ENCODE assay signal across 19 mouse cellular contexts in genomic region chr19:46732673-46733072, GRCm38 (mm10). TPM values are rescaled to one million over a fixed set of nuclear protein-coding genes. Genes with fewer than 3 reads are reported as not detected.
DNase-seq lines count a peak whose midpoint lies in the region; ATAC-seq and TF ChIP-seq lines count a peak whose summit lies in the region.
"Not testable (repeated sequence)": the region's sequence is repeated elsewhere in the genome, so short reads cannot be mapped to it uniquely, and the experiment has no call there.
"Had no signal": no experiment of that assay in that cellular context is flagged by ENCODE, and none has a peak within 500 bp of the region (broad histone marks: within the 10 kb centered on the region; RNA-seq: fewer than 3 reads in every experiment).

No protein-coding gene starts in this region.

- H3K9ac ChIP-seq in intestine, postnatal 0 days (ENCODE audit: low read depth, low read length); lung, postnatal 0 days (replicated peaks; ENCODE audit: low read depth); stomach, postnatal 0 days (ENCODE audit: low read length): not testable (repeated sequence)

- peaks cover 15% of the 10 kb centered on the region; the same call in 1 of the 2 replicates for H3K36me3 ChIP-seq in intestine, postnatal 0 days (ENCODE audit: control insufficient read depth, insufficient read depth)
- H3K36me3 ChIP-seq in lung, postnatal 0 days (ENCODE audit: insufficient read depth, low read length); stomach, postnatal 0 days (ENCODE audit: control insufficient read depth, insufficient read depth, low read length): not testable (repeated sequence)

- intact Hi-C loops in gastrocnemius, adult 2 months (cut with DNase I); left cerebral cortex, adult 2 months (cut with DNase I): not testable (repeated sequence)

- peak; percentile 47 for TF ChIP-seq CTCF in gastrocnemius, adult 2 months (IDR thresholded peaks at IDR 0.05)
- peak; percentile 37; the same call in 1 of the 2 replicates for TF ChIP-seq CTCF in intestine, postnatal 0 days (IDR thresholded peaks at IDR 0.05; ENCODE audit: low read depth)
- peak; percentile 39 for TF ChIP-seq CTCF in left cerebral cortex, adult 2 months (IDR thresholded peaks at IDR 0.05)
- TF ChIP-seq CTCF in lung, postnatal 0 days (IDR thresholded peaks at IDR 0.05): peak; percentile 27; the same call in 1 of the 2 replicates
- peak; percentile 41 for TF ChIP-seq CTCF in stomach, postnatal 0 days (IDR thresholded peaks at IDR 0.05; ENCODE audit: low read depth)

- not testable (repeated sequence) for H3K4me2 ChIP-seq in intestine, postnatal 0 days (replicated peaks; ENCODE audit: low read depth); lung, postnatal 0 days (replicated peaks; ENCODE audit: low read depth, low read length); stomach, postnatal 0 days (replicated peaks; ENCODE audit: low read depth)

- peak; percentile 13 for DNase-seq in CD4-positive, CD25-positive, alpha-beta regulatory T cell, adult 2 months (ENCODE audit: low read depth, low spot score)
- not testable (repeated sequence) for DNase-seq in gastrocnemius, adult 2 months; left cerebral cortex, adult 2 months (ENCODE audit: extremely low spot score in 1 of 2, low spot score in 2 of 2); lung, postnatal 0 days (ENCODE audit: low spot score); stomach, postnatal 0 days (ENCODE audit: low spot score)

- H3K4me1 ChIP-seq in intestine, postnatal 0 days (replicated peaks; ENCODE audit: control insufficient read depth, insufficient read depth, low read length); lung, postnatal 0 days (ENCODE audit: insufficient read depth, low read depth, low read length); stomach, postnatal 0 days (replicated peaks; ENCODE audit: control insufficient read depth, insufficient read depth): not testable (repeated sequence)

- not testable (repeated sequence) for ATAC-seq in intestine, postnatal 0 days; lung, postnatal 0 days; stomach, postnatal 0 days (ENCODE audit: low FRiP score, low TSS enrichment)

- not testable (repeated sequence) for H3K4me3 ChIP-seq in gastrocnemius, adult 2 months; intestine, postnatal 0 days (ENCODE audit: low read depth, low read length); left cerebral cortex, adult 2 months; lung, postnatal 0 days (ENCODE audit: low read depth, low read length); stomach, postnatal 0 days (ENCODE audit: low read depth, low read length)

- not testable (repeated sequence) for H3K27ac ChIP-seq in gastrocnemius, adult 2 months; intestine, postnatal 0 days (ENCODE audit: low read depth, low read length); left cerebral cortex, adult 2 months; lung, postnatal 0 days (ENCODE audit: low read length); stomach, postnatal 0 days (replicated peaks)

- not testable (repeated sequence) for H3K9me3 ChIP-seq in intestine, postnatal 0 days (ENCODE audit: control insufficient read depth); lung, postnatal 0 days (ENCODE audit: low read length); stomach, postnatal 0 days (ENCODE audit: control insufficient read depth, low read length)

- WGBS in intestine, postnatal 0 days: 93% methylated on average over 5 of the region's 5 CpGs
- WGBS in lung, postnatal 0 days: 90% methylated on average over 5 of the region's 5 CpGs
- 94% methylated on average over 5 of the region's 5 CpGs for WGBS in stomach, postnatal 0 days

- not testable (repeated sequence) for TF ChIP-seq EP300 in lung, postnatal 0 days (IDR thresholded peaks at IDR 0.05); stomach, postnatal 0 days (optimal IDR thresholded peaks at IDR 0.05)

- H3K27me3 ChIP-seq in intestine, postnatal 0 days (replicated peaks; ENCODE audit: control insufficient read depth, insufficient read depth, low read length); lung, postnatal 0 days (replicated peaks; ENCODE audit: insufficient read depth, low read length); stomach, postnatal 0 days (ENCODE audit: control insufficient read depth, insufficient read depth, low read length): not testable (repeated sequence)

RNA-seq across cellular contexts. Expression of gene As3mt, which starts 25.4 kb away (rescaled TPM):
- 100 to 1,000 TPM in 1 of 2 experiments, 10 to 100 TPM in 1; 76.3 to 106 TPM for total RNA-seq in gastrocnemius, adult 2 months (2021)
- 46.4 and 49.0 TPM in 2 replicates for polyA plus RNA-seq in intestine, postnatal 0 days (2015; fragmentation: Nextera tagmentation; extraction: Ambion mirVana)
- 10 to 100 TPM; 26.5 to 27.4 TPM for total RNA-seq in left cerebral cortex, adult 2 months (2021)
- polyA plus RNA-seq in lung, postnatal 0 days (2015; fragmentation: Nextera tagmentation; extraction: Ambion mirVana): 27.5 and 27.6 TPM in 2 replicates
- polyA plus RNA-seq in stomach, postnatal 0 days (2015; fragmentation: Nextera tagmentation; extraction: Ambion mirVana): 17.0 and 17.7 TPM in 2 replicates
- polyA plus RNA-seq: G1E had no signal

RNA-seq across cellular contexts. Expression of gene Cnnm2, which starts 28.7 kb away (rescaled TPM):
- total RNA-seq in gastrocnemius, adult 2 months (2021): 1 to 10 TPM; 2.7 to 3.6 TPM
- 6.5 TPM in 2 replicates for polyA plus RNA-seq in intestine, postnatal 0 days (2015; fragmentation: Nextera tagmentation; extraction: Ambion mirVana)
- 10 to 100 TPM; 35.7 to 37.3 TPM for total RNA-seq in left cerebral cortex, adult 2 months (2021)
- 2.4 and 2.8 TPM in 2 replicates for polyA plus RNA-seq in lung, postnatal 0 days (2015; fragmentation: Nextera tagmentation; extraction: Ambion mirVana)
- 2.0 and 2.1 TPM in 2 replicates for polyA plus RNA-seq in stomach, postnatal 0 days (2015; fragmentation: Nextera tagmentation; extraction: Ambion mirVana)

RNA-seq across cellular contexts. Expression of gene Borcs7, which starts 43.0 kb away (rescaled TPM):
- 10 to 100 TPM; 12.1 to 12.2 TPM for total RNA-seq in gastrocnemius, adult 2 months (2021)
- polyA plus RNA-seq in intestine, postnatal 0 days (2015; fragmentation: Nextera tagmentation; extraction: Ambion mirVana): 13.5 and 14.4 TPM in 2 replicates
- total RNA-seq in left cerebral cortex, adult 2 months (2021): 10 to 100 TPM; 22.0 to 22.3 TPM
- 13.0 and 14.3 TPM in 2 replicates for polyA plus RNA-seq in lung, postnatal 0 days (2015; fragmentation: Nextera tagmentation; extraction: Ambion mirVana)
- 15.6 and 17.0 TPM in 2 replicates for polyA plus RNA-seq in stomach, postnatal 0 days (2015; fragmentation: Nextera tagmentation; extraction: Ambion mirVana)

RNA-seq across cellular contexts. Expression of gene Cyp17a1, which starts 59.7 kb away (rescaled TPM):
- total RNA-seq in gastrocnemius, adult 2 months (2021): not detected
- polyA plus RNA-seq in intestine, postnatal 0 days (2015; fragmentation: Nextera tagmentation; extraction: Ambion mirVana): not detected in 2 replicates
- total RNA-seq in left cerebral cortex, adult 2 months (2021): not detected
- 0.08 and 0.12 TPM in 2 replicates for polyA plus RNA-seq in lung, postnatal 0 days (2015; fragmentation: Nextera tagmentation; extraction: Ambion mirVana)
- 0.12 TPM in 1 of 2 replicates, not detected in the other for polyA plus RNA-seq in stomach, postnatal 0 days (2015; fragmentation: Nextera tagmentation; extraction: Ambion mirVana)
- total RNA-seq: common myeloid progenitor, adult 5-6 weeks; gastrocnemius, postnatal 10 days; gastrocnemius, postnatal 4 days; heart, adult 18-20 months; heart, postnatal 14 days; hematopoietic stem cell, adult 5-6 weeks had no signal
- polyA plus RNA-seq: brain, embryonic 14.5 days; embryonic facial prominence, embryonic 11.5 days; erythroblast, embryonic 14.5 days; forebrain, embryonic 10.5 days; forebrain, embryonic 15.5 days; G1E; hindbrain, embryonic 13.5 days had no signal
